Mouse (Mus musculus) embryonic facial prominence, embryonic 11.5 days (tissue): Measurements from ENCODE around the gene Asb3. TPM values are rescaled to one million over a fixed set of nuclear protein-coding genes. Genes with fewer than 3 reads are reported as not detected.

ENCODE experiments used
- ATAC-seq: fragments of 200-750 bp; cut with Nextera tagmentation; replicated peaks from 2 replicates; pipeline ENCODE4 v1.8.0; 2017; ENCODE audit warnings: low read depth; ENCODE audit not compliant: insufficient number of reproducible peaks, low FRiP score, low TSS enrichment
- DNase-seq: peaks from one replicate; pipeline ENCODE4 v3.0.0-alpha.2; 2015; ENCODE audit warnings: low spot score
- H3K27ac ChIP-seq: fragments of 300-500 bp; sonication (generic); replicated peaks from 2 replicates; pipeline ENCODE4 v1.5.1; 2014; ENCODE audit warnings: mild to moderate bottlenecking, low read depth, low read length, control low read depth
- H3K27me3 ChIP-seq: fragments of 300-500 bp; sonication (generic); 2 replicates; pipeline ENCODE4 v1.6.1; 2014; ENCODE audit warnings: mild to moderate bottlenecking, low read length, moderate library complexity, mixed read lengths; ENCODE audit not compliant: control insufficient read depth, insufficient read depth
- H3K36me3 ChIP-seq: fragments of 300-500 bp; sonication (generic); replicated peaks from 2 replicates; pipeline ENCODE4 v1.6.1; 2014; ENCODE audit warnings: low read depth, mild to moderate bottlenecking, low read length, moderate library complexity, mixed read lengths; ENCODE audit not compliant: control insufficient read depth, insufficient read depth
- H3K4me1 ChIP-seq: fragments of 300-500 bp; sonication (generic); 2 replicates; pipeline ENCODE4 v1.6.1; 2014; ENCODE audit warnings: low read length, mixed read lengths; ENCODE audit not compliant: control insufficient read depth, insufficient read depth
- H3K4me2 ChIP-seq: fragments of 300-500 bp; sonication (generic); 2 replicates; pipeline ENCODE4 v1.6.1; 2014; ENCODE audit warnings: low read depth, mild to moderate bottlenecking, control low read depth, low read length, moderate library complexity
- H3K4me3 ChIP-seq: fragments of 300-500 bp; sonication (generic); 2 replicates; pipeline ENCODE4 v1.5.1; 2014; ENCODE audit warnings: low read depth, low read length, control low read depth
- H3K9ac ChIP-seq: fragments of 300-500 bp; sonication (generic); replicated peaks from 2 replicates; pipeline ENCODE4 v1.6.1; 2014; ENCODE audit warnings: mild to moderate bottlenecking, control low read depth, low read length
- H3K9me3 ChIP-seq: fragments of 300-500 bp; sonication (generic); replicated peaks from 2 replicates; pipeline ENCODE4 v1.6.1; 2016; ENCODE audit warnings: mild to moderate bottlenecking, low read length, inconsistent platforms, mixed read lengths; ENCODE audit not compliant: control insufficient read depth
- WGBS: fragments of 180-500 bp; shearing (Covaris S2); extraction: QIAGEN DNeasy Blood & Tissue Kit; methylation state at CpG from one replicate; pipeline ENCODE4 v1.1.7; 2014; 5-methylcytosine and 5-hydroxymethylcytosine counted together
- polyA plus RNA-seq: library from polyadenylated mRNA; unstranded; fragments of >200 nt; fragmentation: Nextera tagmentation; extraction: Ambion mirVana; gene quantifications from 2 replicates; pipeline ENCODE4 v1.2.1, GENCODE M21; 2014

The Asb3 gene
- polyA plus RNA-seq = 35.3 and 37.7 TPM in 2 replicates

GRCm38 (mm10) chr11:30885171-30885871 is at the start of gene Asb3, which contains the start of gene Gpr75:
Gene Asb3, plus strand, starts transcription at chr11:30885416.
Gene Gpr75, plus strand, starts transcription at chr11:30885358.
- H3K9me3 ChIP-seq = no peaks in the 10 kb centered on the region
- peak within 1 kb of the TSS; percentile 68 for H3K9ac ChIP-seq
- no peaks in the 10 kb centered on the region for H3K36me3 ChIP-seq
- H3K4me3 ChIP-seq = peak within 1 kb of the TSS; percentile 37
- 4% methylated on average over 41 of the region's 41 CpGs for WGBS
- ATAC-seq (peak; percentile 97), DNase-seq (peak; percentile 61)
- no peaks in the 10 kb centered on the region for H3K4me1 ChIP-seq
- H3K27me3 ChIP-seq = no peaks in the 10 kb centered on the region
- peak within 1 kb of the TSS; percentile 91 for H3K4me2 ChIP-seq
- H3K27ac ChIP-seq = no peak within 1 kb of the TSS

- Histone ChIP-seq H3K4me1 (no peaks in the 10 kb centered on the region), H3K27me3 (no peaks in the 10 kb centered on the region), H3K9me3 (no peaks in the 10 kb centered on the region), H3K27ac (no peak overlapping the region), H3K4me2 (no peak overlapping the region), H3K36me3 (peaks cover 2% of the 10 kb centered on the region), H3K4me3 (no peak overlapping the region), H3K9ac (no peak overlapping the region)
- 94% methylated on average over 2 of the region's 2 CpGs for WGBS
- ATAC-seq (no peak), DNase-seq (no peak)
These were observed 46.4 kb upstream of the Asb3 start for GRCm38 (mm10) chr11:30838793-30839192.

- Histone ChIP-seq H3K27me3 (no peaks in the 10 kb centered on the region), H3K4me1 (no peaks in the 10 kb centered on the region), H3K9ac (no peak overlapping the region), H3K4me3 (no peak overlapping the region), H3K36me3 (no peaks in the 10 kb centered on the region; the same call in 1 of the 2 replicates), H3K4me2 (no peak overlapping the region), H3K27ac (no peak overlapping the region), H3K9me3 (no peaks in the 10 kb centered on the region)
- DNase-seq (no peak), ATAC-seq (no peak)
- 90% methylated on average over 1 of the region's 1 CpGs for WGBS
These were observed 40.9 kb upstream of the Asb3 start for GRCm38 (mm10) chr11:30844355-30844754.

GRCm38 (mm10) chr11:30872425-30872824 is 12.8 kb upstream of the Asb3 start:
- Histone ChIP-seq H3K9me3 (no peaks in the 10 kb centered on the region), H3K4me1 (no peaks in the 10 kb centered on the region), H3K36me3 (peaks cover 2% of the 10 kb centered on the region; the same call in 1 of the 2 replicates), H3K9ac (no peak overlapping the region), H3K4me2 (no peak overlapping the region), H3K27ac (no peak overlapping the region), H3K4me3 (no peak overlapping the region), H3K27me3 (no peaks in the 10 kb centered on the region)
- ATAC-seq (no peak), DNase-seq (no peak)

GRCm38 (mm10) chr11:30888153-30888552 is 2.9 kb downstream of the Asb3 start:
- H3K4me3 ChIP-seq = no peak overlapping the region
- no peak overlapping the region for H3K4me2 ChIP-seq
- no peaks in the 10 kb centered on the region for H3K9me3 ChIP-seq
- ATAC-seq (no peak), DNase-seq (no peak)
- H3K9ac ChIP-seq = no peak overlapping the region
- H3K27me3 ChIP-seq = no peaks in the 10 kb centered on the region
- 93% methylated on average over 2 of the region's 2 CpGs for WGBS
- no peaks in the 10 kb centered on the region for H3K4me1 ChIP-seq
- no peaks in the 10 kb centered on the region for H3K36me3 ChIP-seq
- no peak overlapping the region for H3K27ac ChIP-seq

GRCm38 (mm10) chr11:30896201-30896600 is 11.0 kb downstream of the Asb3 start:
- Histone ChIP-seq H3K36me3 (no peaks in the 10 kb centered on the region), H3K9me3 (no peaks in the 10 kb centered on the region), H3K27me3 (no peaks in the 10 kb centered on the region), H3K4me1 (no peaks in the 10 kb centered on the region), H3K27ac (no peak overlapping the region), H3K9ac (no peak overlapping the region), H3K4me3 (no peak overlapping the region), H3K4me2 (no peak overlapping the region)
- DNase-seq (no peak), ATAC-seq (no peak)
- 93% methylated on average over 1 of the region's 1 CpGs for WGBS

- no peak overlapping the region for H3K4me2 ChIP-seq
- H3K27me3 ChIP-seq = no peaks in the 10 kb centered on the region
- H3K4me1 ChIP-seq = no peaks in the 10 kb centered on the region
- H3K27ac ChIP-seq = no peak overlapping the region
- DNase-seq (no peak), ATAC-seq (no peak)
- no peaks in the 10 kb centered on the region for H3K9me3 ChIP-seq
- no peak overlapping the region for H3K4me3 ChIP-seq
- H3K36me3 ChIP-seq = no peaks in the 10 kb centered on the region
- no peak overlapping the region for H3K9ac ChIP-seq
These were observed 14.1 kb downstream of the Asb3 start for GRCm38 (mm10) chr11:30899312-30899711.

GRCm38 (mm10) chr11:30912311-30912710 is 27.1 kb downstream of the Asb3 start:
- Histone ChIP-seq H3K9ac (no peak overlapping the region), H3K4me3 (no peak overlapping the region), H3K9me3 (no peaks in the 10 kb centered on the region), H3K36me3 (no peaks in the 10 kb centered on the region), H3K4me1 (no peaks in the 10 kb centered on the region), H3K27me3 (no peaks in the 10 kb centered on the region), H3K4me2 (no peak overlapping the region), H3K27ac (no peak overlapping the region)
- ATAC-seq (no peak), DNase-seq (no peak)
- WGBS = 87% methylated on average over 3 of the region's 3 CpGs
